Mouse (Mus musculus): ENCODE data around the gene C1ql4. TPM values are rescaled to one million over a fixed set of nuclear protein-coding genes. Genes with fewer than 3 reads are reported as not detected.
A peak's percentile ranks its signal among the peaks of the same experiment; 100 is the strongest.

Gene C1ql4
- total RNA-seq (2021) = not detected in 2 replicates
- long read RNA-seq = 0 reads

- DNase-seq = peak; percentile 32
These were observed at the start of gene C1ql4 for GRCm38 (mm10) chr15:99087253-99088075. TSS of gene C1ql4 (minus strand) at chr15:99087817.

- DNase-seq = no peak
These were observed 42.6 kb upstream of the C1ql4 start for GRCm38 (mm10) chr15:99129956-99130910.

- no peak for DNase-seq
These were observed 41.8 kb upstream of the C1ql4 start for GRCm38 (mm10) chr15:99129441-99129840.

- DNase-seq = no peak
These were observed 40.4 kb upstream of the C1ql4 start for GRCm38 (mm10) chr15:99127851-99128522.

- DNase-seq = no peak
These were observed 39.3 kb upstream of the C1ql4 start for GRCm38 (mm10) chr15:99126816-99127365.

GRCm38 (mm10) chr15:99126081-99126815 is 38.6 kb upstream of the C1ql4 start:
- DNase-seq = peak; percentile 92

GRCm38 (mm10) chr15:99125711-99126080 is 38.1 kb upstream of the C1ql4 start, which contains the start of gene Spats2:
TSS of gene Spats2 (plus strand) at chr15:99125916.
- DNase-seq = no peak

- DNase-seq = no peak
These were observed 35.0 kb upstream of the C1ql4 start for GRCm38 (mm10) chr15:99122642-99123041.

- DNase-seq = no peak
These were observed 33.2 kb upstream of the C1ql4 start for GRCm38 (mm10) chr15:99120814-99121213.

GRCm38 (mm10) chr15:99116539-99116938 is 28.9 kb upstream of the C1ql4 start:
- DNase-seq = no peak

GRCm38 (mm10) chr15:99115065-99115423 is 27.4 kb upstream of the C1ql4 start:
- no peak for DNase-seq

GRCm38 (mm10) chr15:99114312-99115064 is 26.9 kb upstream of the C1ql4 start:
- DNase-seq = no peak

- DNase-seq = peak; percentile 32
These were observed 25.9 kb upstream of the C1ql4 start for GRCm38 (mm10) chr15:99113396-99113975.

GRCm38 (mm10) chr15:99112843-99113395 is 25.3 kb upstream of the C1ql4 start:
- DNase-seq = no peak

- no peak for DNase-seq
These were observed 24.2 kb upstream of the C1ql4 start for GRCm38 (mm10) chr15:99111809-99112208.

GRCm38 (mm10) chr15:99111139-99111538 is 23.5 kb upstream of the C1ql4 start:
- DNase-seq = no peak

- DNase-seq = no peak
These were observed 20.2 kb upstream of the C1ql4 start for GRCm38 (mm10) chr15:99107866-99108265.

GRCm38 (mm10) chr15:99105238-99105637 is 17.6 kb upstream of the C1ql4 start:
- no peak for DNase-seq

GRCm38 (mm10) chr15:99099984-99100383 is 12.4 kb upstream of the C1ql4 start:
- DNase-seq = no peak

- DNase-seq = peak; percentile 71
These were observed 11.5 kb upstream of the C1ql4 start for GRCm38 (mm10) chr15:99099139-99099556.

Measured in adrenal gland, postnatal 25 days (tissue).